Mouse (Mus musculus) bone marrow, adult 2 months (tissue): ENCODE data around the gene Lnx2.

Source experiments
- CTCF ChIP-seq: fragments of 200-500 bp; IDR thresholded peaks from 2 replicates; pipeline ENCODE4 v1.5.1; 2011; ENCODE audit warnings: low read length, control low read depth; ENCODE audit not compliant: control insufficient read depth, insufficient read depth
- POLR2A ChIP-seq: fragments of 200-500 bp; IDR thresholded peaks from 2 replicates; pipeline ENCODE4 v1.6.1; 2011; ENCODE audit warnings: low read depth, mild to moderate bottlenecking, control low read depth, low read length, borderline replicate concordance; ENCODE audit not compliant: control insufficient read depth

GRCm38 (mm10) chr5:147094296-147094695 is 17.9 kb upstream of the Lnx2 start:
- TF ChIP-seq CTCF = no peak
- TF ChIP-seq POLR2A = no peak
